Mouse (Mus musculus) brown adipose tissue, adult 24 weeks (tissue): ENCODE data around the gene Ostf1. TPM values are rescaled to one million over a fixed set of nuclear protein-coding genes. Genes with fewer than 3 reads are reported as not detected.

Experiments
- polyA plus RNA-seq: library from polyadenylated mRNA; stranded (reverse); fragments of >200 nt; gene quantifications from 2 replicates; pipeline ENCODE4 v1.2.4, GENCODE M21; 2012; ENCODE audit not compliant: missing spikeins, insufficient read depth, insufficient read length

The Ostf1 gene
- polyA plus RNA-seq, 1 experiment: 92.4 TPM

Other genes starting within 250 kb of the Ostf1 start
- 5.0 and 14.7 TPM in 2 replicates for gene Nmrk1, start 127 bp upstream of the Ostf1 start, polyA plus RNA-seq
- 23.7 and 24.6 TPM in 2 replicates for gene Carnmt1, start 38.9 kb upstream of the Ostf1 start, polyA plus RNA-seq
- 8.0 and 13.2 TPM in 2 replicates for gene D030056L22Rik, start 81.4 kb upstream of the Ostf1 start, polyA plus RNA-seq
- gene Trpm6, start 118.2 kb upstream of the Ostf1 start, polyA plus RNA-seq: 0.17 TPM in 1 of 2 replicates, not detected in the other